Mouse (Mus musculus): ENCODE results near the gene Msantd3. TPM values are rescaled to one million over a fixed set of nuclear protein-coding genes. Genes with fewer than 3 reads are reported as not detected.

The Msantd3 gene
- polyA plus RNA-seq, 1 experiment from 2014 or later, result 36.4 TPM

DNA sequence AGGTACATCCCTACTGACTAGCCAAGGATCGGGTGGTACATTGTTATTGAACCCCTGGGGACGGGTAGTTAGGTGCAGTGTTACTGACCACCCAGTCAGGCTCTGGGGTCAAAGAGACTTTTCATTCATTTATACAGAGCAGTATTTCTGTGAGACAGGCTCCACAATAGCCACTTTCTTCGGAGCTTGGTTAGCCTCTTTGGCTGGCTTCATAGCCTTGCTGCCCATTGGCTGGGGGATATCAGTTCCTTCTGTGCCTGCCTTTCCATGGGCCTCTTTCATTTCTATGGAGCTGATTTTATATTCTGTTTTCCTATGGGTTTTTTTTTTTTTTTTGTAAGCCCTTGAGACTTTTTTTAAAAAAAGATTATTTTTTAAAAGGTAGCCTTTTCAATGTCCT is 65.9 kb downstream of the Msantd3 start:
- Histone ChIP-seq H3K4me3 (replicated peaks) (no peak overlapping the region), H3K9ac (replicated peaks) (no peak overlapping the region), H3K4me1 (replicated peaks) (no peaks in the 10 kb centered on the region), H3K4me2 (no peak overlapping the region), H3K27me3 (no peaks in the 10 kb centered on the region), H3K9me3 (no peaks in the 10 kb centered on the region), H3K36me3 (peaks cover 47% of the 10 kb centered on the region), H3K27ac (no peak overlapping the region; the same call in 1 of the 2 replicates)
- 84% methylated on average over 3 of the region's 3 CpGs for WGBS
- no peak for ATAC-seq (ENCODE audit: insufficient number of reproducible peaks, insufficient read depth, low FRiP score, low TSS enrichment, low read depth)

GRCm38 (mm10) chr4:48609485-48609884 is 69.8 kb downstream of the Msantd3 start:
- peaks cover 71% of the 10 kb centered on the region for H3K36me3 ChIP-seq
- WGBS, result 93% methylated on average over 9 of the region's 9 CpGs
- H3K9me3 ChIP-seq, result no peaks in the 10 kb centered on the region
- no peaks in the 10 kb centered on the region for H3K27me3 ChIP-seq
- no peak overlapping the region for H3K4me3 ChIP-seq (replicated peaks)
- H3K27ac ChIP-seq, result no peak overlapping the region
- ATAC-seq (ENCODE audit: insufficient number of reproducible peaks, insufficient read depth, low FRiP score, low TSS enrichment, low read depth), result no peak
- no peak overlapping the region for H3K9ac ChIP-seq (replicated peaks)
- no peak overlapping the region for H3K4me2 ChIP-seq
- H3K4me1 ChIP-seq (replicated peaks), result no peaks in the 10 kb centered on the region

DNA sequence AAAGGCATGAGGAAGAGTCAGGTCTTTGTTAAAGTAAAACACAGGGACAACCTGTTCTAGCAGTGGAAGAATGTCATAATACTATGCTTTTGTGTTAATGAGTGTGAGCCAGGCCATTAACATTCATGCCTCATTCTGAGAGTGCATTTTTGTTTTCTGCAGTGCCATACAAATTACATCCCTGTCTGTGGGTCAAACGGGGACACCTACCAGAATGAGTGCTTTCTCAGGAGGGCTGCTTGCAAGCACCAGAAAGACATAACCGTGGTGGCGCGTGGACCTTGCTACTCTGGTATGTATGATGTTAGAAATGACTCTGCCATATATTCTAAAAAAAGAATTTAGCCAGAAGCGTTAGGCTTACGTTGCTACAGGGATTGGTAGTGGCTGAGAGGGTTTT is 70.5 kb downstream of the Msantd3 start:
- Histone ChIP-seq H3K9me3 (no peaks in the 10 kb centered on the region), H3K36me3 (peaks cover 69% of the 10 kb centered on the region), H3K27me3 (no peaks in the 10 kb centered on the region), H3K27ac (no peak overlapping the region), H3K4me3 (replicated peaks) (no peak overlapping the region), H3K9ac (replicated peaks) (no peak overlapping the region), H3K4me1 (replicated peaks) (no peaks in the 10 kb centered on the region), H3K4me2 (no peak overlapping the region)
- ATAC-seq (ENCODE audit: insufficient number of reproducible peaks, insufficient read depth, low FRiP score, low TSS enrichment, low read depth), result no peak
- 92% methylated on average over 6 of the region's 6 CpGs for WGBS

Other genes starting within 250 kb of the Msantd3 start
- gene Tex10, start 66.5 kb upstream of the Msantd3 start, polyA plus RNA-seq (2016; fragmentation: Nextera tagmentation; extraction: Ambion mirVana), result 67.6 and 70.1 TPM in 2 replicates
- gene Tmeff1, start 45.2 kb downstream of the Msantd3 start, polyA plus RNA-seq (2016; fragmentation: Nextera tagmentation; extraction: Ambion mirVana), result 110 and 112 TPM in 2 replicates
- gene Cavin4, start 123.6 kb downstream of the Msantd3 start, polyA plus RNA-seq (2016; fragmentation: Nextera tagmentation; extraction: Ambion mirVana), result 1.0 and 2.0 TPM in 2 replicates

Measured in limb, embryonic 12.5 days (tissue).